Mouse (Mus musculus): ENCODE data around the gene Hs3st6.
A peak's percentile ranks its signal among the peaks of the same experiment; 100 is the strongest.

- TF ChIP-seq POLR2A (IDR thresholded peaks at IDR 0.05; ENCODE audit: insufficient read depth, low read length) (peak; percentile 10), EP300 (IDR thresholded peaks at IDR 0.05; ENCODE audit: insufficient read depth, low read depth, low read length) (no peak), CTCF (IDR thresholded peaks at IDR 0.05; ENCODE audit: low read depth, low read length) (no peak)
Observed at GRCm38 (mm10) chr17:24722220-24722924, 30.4 kb upstream of the Hs3st6 start.
